In genomic region chr14:82014726-82015125, GRCm38 (mm10) we compare ENCODE assay signal across 29 mouse cellular contexts.
DNase-seq lines count a peak whose midpoint lies in the region; ATAC-seq and TF ChIP-seq lines count a peak whose summit lies in the region.
"Had no signal": no experiment of that assay in that cellular context is flagged by ENCODE, and none has a peak within 500 bp of the region (broad histone marks: within the 10 kb centered on the region; RNA-seq: fewer than 3 reads in every experiment).

No protein-coding gene starts in this region.

- WGBS in forebrain, embryonic 12.5 days, result 96% methylated on average over 1 of the region's 1 CpGs

- no peaks in the 10 kb centered on the region for H3K36me3 ChIP-seq in forebrain, embryonic 12.5 days (replicated peaks)
- H3K36me3 ChIP-seq: embryonic facial prominence, embryonic 10.5 days; embryonic facial prominence, embryonic 13.5 days; G1E; heart, embryonic 10.5 days; heart, embryonic 13.5 days; hindbrain, embryonic 13.5 days; intestine, embryonic 15.5 days had no signal

- peak; percentile 26 for DNase-seq in cerebellum, adult 9-10 months
- DNase-seq in cerebellum, adult 11 months, result no peak
- peak; percentile 41 to 51 for DNase-seq in layer of hippocampus, adult 2 months (ENCODE audit: low spot score in 2 of 2)
- no peak for DNase-seq in layer of hippocampus, postnatal 10 days (ENCODE audit: low spot score in 2 of 2)
- DNase-seq in telencephalon, adult 2 months (ENCODE audit: low read depth, low spot score), result peak; percentile 5
- DNase-seq: adrenal gland, postnatal 10 days; adrenal gland, postnatal 36 days; B cell, adult 2 months; cerebellum, postnatal 10 days; cerebellum, postnatal 36 days; embryo, embryonic 11 days; gastrocnemius, postnatal 10 days; gastrocnemius, postnatal 36 days; heart, adult 2 months; heart, postnatal 14 days had no signal

- peak overlapping the region; percentile 64 for H3K27ac ChIP-seq in layer of hippocampus, adult 2 months
- H3K27ac ChIP-seq in forebrain, embryonic 12.5 days, result no peak overlapping the region
- H3K27ac ChIP-seq: embryonic facial prominence, embryonic 10.5 days; embryonic facial prominence, embryonic 13.5 days; forebrain, embryonic 13.5 days; heart, adult 2 months; heart, embryonic 10.5 days; heart, embryonic 13.5 days; hindbrain, embryonic 13.5 days; intestine, embryonic 15.5 days had no signal

- no peaks in the 10 kb centered on the region for H3K4me1 ChIP-seq in forebrain, embryonic 12.5 days
- H3K4me1 ChIP-seq: embryonic facial prominence, embryonic 10.5 days; embryonic facial prominence, embryonic 13.5 days; forebrain, embryonic 13.5 days; heart, embryonic 10.5 days; heart, embryonic 13.5 days; hindbrain, embryonic 13.5 days; intestine, embryonic 15.5 days had no signal

- no peak overlapping the region for H3K4me2 ChIP-seq in forebrain, embryonic 12.5 days
- H3K4me2 ChIP-seq: embryonic facial prominence, embryonic 13.5 days; forebrain, embryonic 13.5 days; heart, embryonic 13.5 days; hindbrain, embryonic 13.5 days; intestine, embryonic 15.5 days had no signal

- no peaks in the 10 kb centered on the region for H3K9me3 ChIP-seq in forebrain, embryonic 12.5 days
- H3K9me3 ChIP-seq: embryonic facial prominence, embryonic 10.5 days; embryonic facial prominence, embryonic 13.5 days; forebrain, embryonic 13.5 days; heart, embryonic 10.5 days; heart, embryonic 13.5 days; hindbrain, embryonic 13.5 days; intestine, embryonic 15.5 days had no signal

- no peak overlapping the region for H3K9ac ChIP-seq in forebrain, embryonic 12.5 days
- H3K9ac ChIP-seq: embryonic facial prominence, embryonic 13.5 days; forebrain, embryonic 13.5 days; heart, embryonic 13.5 days; hindbrain, embryonic 13.5 days; intestine, embryonic 15.5 days had no signal

- no peak for ATAC-seq in forebrain, embryonic 12.5 days (ENCODE audit: low FRiP score)
- ATAC-seq: forebrain, embryonic 13.5 days; forebrain, embryonic 16.5 days; hindbrain, embryonic 16.5 days; intestine, embryonic 15.5 days; Patski had no signal

- no peaks in the 10 kb centered on the region for H3K27me3 ChIP-seq in forebrain, embryonic 12.5 days
- H3K27me3 ChIP-seq: CH12.LX; embryonic facial prominence, embryonic 13.5 days; forebrain, embryonic 13.5 days; heart, embryonic 13.5 days; hindbrain, embryonic 13.5 days; intestine, embryonic 15.5 days; Patski had no signal

- no peak overlapping the region for H3K4me3 ChIP-seq in layer of hippocampus, adult 2 months
- H3K4me3 ChIP-seq in forebrain, embryonic 12.5 days (replicated peaks), result no peak overlapping the region
- H3K4me3 ChIP-seq: embryonic facial prominence, embryonic 10.5 days; embryonic facial prominence, embryonic 13.5 days; erythroblast, embryonic 14.5 days; forebrain, embryonic 13.5 days; heart, adult 2 months; heart, embryonic 10.5 days; heart, embryonic 13.5 days; hindbrain, embryonic 13.5 days; intestine, embryonic 15.5 days had no signal

- no peak for TF ChIP-seq CTCF in layer of hippocampus, adult 2 months (conservative IDR thresholded peaks at IDR 0.05)

Comparison
In these comparisons a context has a peak if more than half of its experiments do, and no peak if none do; other contexts are left out.
1. DNase-seq: peak in cerebellum, adult 9-10 months (single experiment), layer of hippocampus, adult 2 months (2 of 2) and telencephalon, adult 2 months (single experiment); none in cerebellum, adult 11 months (single experiment) and layer of hippocampus, postnatal 10 days (0 of 2).